Mouse (Mus musculus): Measurements from ENCODE around the gene Itprid2.

DNA sequence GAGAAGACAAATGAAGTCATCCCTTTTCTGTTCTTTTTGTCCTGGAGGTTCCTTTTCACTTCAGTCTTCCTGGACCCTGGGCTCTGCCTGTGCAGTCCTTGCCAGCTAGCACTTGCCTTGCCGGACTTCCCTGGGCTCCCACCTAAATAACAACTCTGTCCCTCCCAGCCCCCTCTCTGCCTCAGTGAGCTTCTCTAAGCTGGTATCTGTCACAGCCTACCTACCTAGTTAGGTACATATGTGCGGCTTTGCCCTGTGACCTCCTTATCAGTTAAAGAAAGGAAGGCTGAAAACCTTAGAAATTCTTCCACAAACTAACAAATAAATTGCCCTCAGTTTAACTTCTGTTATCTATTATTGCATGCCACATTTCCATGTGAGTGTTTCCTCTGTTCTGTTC lies 28.0 kb upstream of the Itprid2 start:
- TF ChIP-seq CTCF (IDR thresholded peaks at IDR 0.05; ENCODE audit: low read depth): no peak
- no peak for TF ChIP-seq EP300 (IDR thresholded peaks at IDR 0.05; ENCODE audit: low read depth)

All from liver, embryonic 14.5 days (tissue).